Mouse (Mus musculus) kidney, postnatal 4 days (tissue): ENCODE measurements around the gene Abca7.

ENCODE experiments used
- DNase-seq, 2 experiments: peaks; one replicate each; pipeline ENCODE4 v3.0.0; 2021; ENCODE audit warnings: mixed read lengths in 2 of 2

The Abca7 gene

GRCm38 (mm10) chr10:79976071-79976721 lies 20.1 kb upstream of the Abca7 start:
- no peak for DNase-seq

GRCm38 (mm10) chr10:79976722-79977107 lies 19.6 kb upstream of the Abca7 start:
- no peak for DNase-seq

DNA sequence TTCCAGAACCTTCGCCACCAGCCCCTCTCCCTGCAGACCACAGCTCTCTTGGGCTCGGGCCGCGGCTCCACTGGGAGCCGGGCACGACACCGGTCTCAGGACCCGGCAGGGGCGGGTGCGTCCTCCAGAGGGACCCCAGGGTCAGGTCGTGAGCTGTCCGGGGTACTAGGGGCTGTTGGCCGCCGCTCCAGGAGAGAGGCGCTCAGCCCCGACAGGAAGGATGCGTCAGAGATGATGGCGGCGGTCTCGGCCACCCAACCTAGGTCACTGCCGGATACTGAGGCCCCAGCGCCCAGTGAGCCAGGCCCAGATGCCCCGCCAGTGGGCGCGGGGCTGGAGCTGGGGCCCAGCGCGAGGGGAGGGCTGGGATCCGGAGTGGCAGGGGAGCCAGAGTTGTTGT lies 19.0 kb upstream of the Abca7 start:
- no peak for DNase-seq

GRCm38 (mm10) chr10:79978061-79978460 lies 18.2 kb upstream of the Abca7 start:
- no peak for DNase-seq

GRCm38 (mm10) chr10:79979401-79980155 lies 16.7 kb upstream of the Abca7 start:
- DNase-seq = no peak

- no peak for DNase-seq
Observed at GRCm38 (mm10) chr10:79983205-79983604, 13.1 kb upstream of the Abca7 start.

DNA sequence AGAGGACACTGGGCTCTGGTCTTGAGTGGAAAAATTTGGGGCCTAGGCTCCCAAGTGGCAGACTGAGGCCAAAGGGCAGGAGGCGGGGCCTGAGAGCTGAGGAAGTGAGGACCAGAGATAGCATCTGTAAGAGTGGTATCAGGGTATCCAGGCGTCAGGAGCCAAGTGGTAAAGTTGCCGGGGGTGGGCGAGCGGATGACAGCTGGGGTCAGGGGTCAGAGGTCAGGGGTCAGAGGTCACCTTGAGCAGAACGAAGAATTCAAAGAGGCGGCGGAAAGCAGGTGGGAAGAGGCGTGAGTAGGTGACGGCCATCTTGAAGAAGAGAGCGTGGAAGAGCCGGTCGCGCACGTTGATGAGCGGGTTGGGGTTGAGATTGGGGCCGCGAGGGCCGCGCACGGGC lies 12.6 kb upstream of the Abca7 start:
- peak; percentile 74 to 81 for DNase-seq

GRCm38 (mm10) chr10:79984195-79984816 lies 12.0 kb upstream of the Abca7 start, which contains the start of gene Tmem259:
Gene Tmem259, minus strand, starts transcription at chr10:79984330.
- DNase-seq = peak; percentile 91 to 95

DNA sequence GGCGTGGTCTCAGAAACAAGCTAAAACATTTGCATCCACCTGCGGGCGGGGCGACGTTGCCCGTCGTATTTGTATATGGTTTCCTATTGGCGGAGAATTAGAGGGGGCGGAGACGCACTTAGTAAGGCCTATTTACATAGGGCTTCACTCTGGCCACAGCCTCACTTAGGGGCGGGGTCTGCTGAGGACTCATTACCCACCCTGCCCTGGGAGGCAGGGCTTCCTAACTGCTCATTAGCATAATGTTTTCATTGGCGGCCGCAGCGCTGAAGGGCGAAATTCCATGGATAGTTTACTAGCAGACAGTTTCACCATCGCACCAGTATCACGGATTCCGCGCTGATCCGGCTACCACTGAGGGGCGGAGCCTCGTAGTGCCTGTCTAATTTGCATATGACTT lies 11.4 kb upstream of the Abca7 start:
- peak; percentile 94 to 98 for DNase-seq

GRCm38 (mm10) chr10:79985334-79986231 lies 10.7 kb upstream of the Abca7 start:
- DNase-seq = peak; percentile 61 to 80

DNA sequence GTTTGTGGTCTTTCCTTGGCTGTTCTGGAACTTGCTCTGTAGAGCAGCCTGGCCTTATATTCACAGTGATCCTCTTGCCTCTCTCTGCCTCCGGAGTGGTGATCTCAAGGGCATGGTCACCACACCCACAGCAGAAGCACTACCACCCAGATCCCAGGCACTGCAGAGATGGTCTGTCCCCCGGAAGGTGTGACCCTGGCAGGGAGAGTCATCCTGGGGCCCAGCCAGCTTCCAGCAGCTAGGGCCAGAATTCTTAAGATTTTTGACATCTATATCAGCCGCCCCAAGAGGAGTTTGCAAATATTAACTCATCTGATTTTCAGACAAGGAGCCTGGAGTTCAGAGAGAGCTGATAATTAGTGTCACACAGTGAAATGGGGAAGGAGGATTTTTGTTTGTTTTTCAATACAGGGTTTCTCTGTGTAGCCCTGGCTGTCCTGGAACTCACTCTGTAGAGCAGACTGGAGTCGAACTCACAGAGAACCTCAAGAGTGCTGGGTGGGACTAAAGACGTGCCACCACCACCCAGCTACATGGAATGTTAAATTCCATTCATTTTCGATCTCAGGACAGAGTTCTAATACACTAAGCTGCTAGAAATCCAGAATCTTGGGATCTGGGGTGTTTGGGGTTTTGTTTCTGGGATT lies 9.9 kb upstream of the Abca7 start:
- peak in 1 of 2 experiments; percentile 39 for DNase-seq

GRCm38 (mm10) chr10:79986963-79987362 lies 9.3 kb upstream of the Abca7 start:
- peak; percentile 94 to 96 for DNase-seq

DNA sequence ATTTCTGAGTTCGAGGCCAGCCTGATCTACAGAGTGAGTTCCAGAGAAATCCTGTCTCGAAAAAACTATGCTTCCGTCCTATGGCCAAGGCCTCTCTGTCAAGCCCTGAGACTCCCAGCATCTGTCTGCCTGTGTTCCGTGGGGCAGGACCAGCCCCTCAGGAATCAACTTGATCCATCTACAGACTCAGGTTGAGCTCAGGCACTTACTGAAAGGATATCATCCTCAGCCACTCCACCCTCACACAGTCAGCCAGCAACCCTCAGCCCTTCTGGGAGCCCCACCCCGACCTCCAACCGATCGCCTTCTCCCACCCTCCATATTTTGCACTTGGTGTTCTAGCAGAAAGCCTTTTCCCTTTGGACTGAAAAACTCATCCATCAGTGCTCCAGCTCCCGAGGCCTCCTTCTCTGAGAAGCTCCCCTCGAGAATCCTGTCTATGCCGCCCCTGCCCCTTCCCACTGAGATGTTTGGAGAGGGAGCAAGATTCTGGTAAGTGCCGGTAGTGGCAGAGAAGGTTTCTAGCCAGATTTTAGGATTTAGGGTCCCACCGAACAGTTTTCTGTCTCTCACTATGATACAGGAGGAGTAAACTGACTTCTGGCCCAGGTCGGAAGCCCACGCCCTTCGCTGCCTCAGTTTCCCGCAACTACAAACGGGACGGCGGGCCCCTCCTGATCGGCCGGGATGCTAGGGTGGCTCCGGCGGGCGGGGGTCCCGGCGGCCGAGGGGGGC lies 8.4 kb upstream of the Abca7 start:
- DNase-seq = peak in 1 of 2 experiments; percentile 44

GRCm38 (mm10) chr10:79988506-79989271 lies 7.6 kb upstream of the Abca7 start, which contains the start of gene Cnn2:
Gene Cnn2, plus strand, starts transcription at chr10:79988584.
- DNase-seq = peak; percentile 81 to 88

GRCm38 (mm10) chr10:79989272-79989786 lies 7.0 kb upstream of the Abca7 start:
- DNase-seq = no peak

GRCm38 (mm10) chr10:79989870-79990269 lies 6.4 kb upstream of the Abca7 start:
- DNase-seq = peak; percentile 61 to 77

GRCm38 (mm10) chr10:79991099-79991498 lies 5.2 kb upstream of the Abca7 start:
- no peak for DNase-seq

DNA sequence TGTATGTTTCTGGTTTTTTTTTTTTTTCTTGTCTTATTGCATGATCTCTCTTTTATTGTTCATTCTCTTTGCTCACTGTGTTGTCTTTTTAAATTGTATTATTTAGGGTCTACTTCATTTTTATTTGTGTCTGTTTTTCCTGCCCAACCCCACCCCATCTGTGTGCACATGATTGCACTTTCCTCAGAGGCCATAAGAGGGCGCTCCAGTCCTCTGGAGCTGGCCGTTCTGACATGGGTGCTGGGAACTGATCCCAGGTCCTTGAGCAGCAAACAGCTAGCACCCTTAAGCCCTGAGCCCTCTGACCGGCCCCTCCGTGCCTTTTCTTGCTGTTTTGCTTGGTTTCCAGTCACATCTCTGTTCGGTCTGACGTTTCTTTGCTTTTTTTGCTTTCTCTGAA lies 4.7 kb upstream of the Abca7 start:
- no peak for DNase-seq

DNA sequence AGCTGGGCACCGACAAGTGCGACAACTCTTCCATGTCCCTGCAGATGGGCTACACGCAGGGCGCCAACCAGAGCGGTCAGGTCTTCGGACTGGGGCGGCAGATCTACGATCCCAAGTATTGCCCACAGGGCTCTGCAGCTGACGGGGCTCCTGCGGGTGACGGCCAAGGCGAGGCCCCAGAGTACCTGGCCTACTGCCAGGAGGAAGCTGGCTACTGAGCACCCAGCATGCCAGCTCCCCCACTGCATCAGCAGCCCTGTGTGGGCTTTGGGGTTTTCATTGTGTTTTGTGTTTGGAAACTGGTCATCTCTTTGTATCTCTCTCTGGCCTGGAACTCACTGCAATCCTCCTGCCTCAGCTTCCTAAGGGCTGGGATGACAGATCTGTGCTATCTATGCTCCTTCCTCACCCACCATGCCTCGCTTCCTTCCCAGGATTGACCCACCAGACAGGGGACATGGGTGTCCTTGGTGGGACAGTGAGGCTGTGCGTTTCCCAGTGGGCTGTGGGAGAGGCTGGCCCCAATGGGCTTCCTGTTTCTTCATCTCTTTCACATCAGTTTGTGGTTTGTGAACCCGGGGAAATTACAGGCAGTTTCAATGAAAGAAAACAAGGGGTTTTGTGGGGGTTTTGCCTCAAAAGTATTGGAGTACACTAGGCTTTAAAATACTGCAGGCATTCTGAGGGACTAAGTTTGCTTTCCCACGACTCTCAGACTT lies 1.7 kb upstream of the Abca7 start:
- DNase-seq = peak; percentile 45 to 63

DNA sequence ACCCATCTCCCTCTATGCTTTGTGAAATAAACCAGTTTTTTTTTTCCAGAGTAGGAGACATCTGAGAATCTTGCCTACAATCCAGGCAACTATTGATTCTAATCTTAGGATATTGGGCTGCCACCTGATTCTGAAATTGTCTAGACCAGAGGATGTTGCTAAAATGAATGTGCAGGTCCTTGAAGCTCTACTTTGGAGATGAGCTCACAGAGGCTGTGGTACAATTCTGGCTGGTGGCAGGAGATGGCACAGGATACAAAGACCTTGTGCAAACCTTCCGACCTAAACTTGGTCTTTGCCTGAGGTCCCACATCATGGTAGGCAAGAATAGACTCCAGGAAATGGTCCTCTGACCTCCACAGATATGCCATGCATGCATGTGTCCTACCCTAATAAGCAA lies 658 bp upstream of the Abca7 start:
- no peak for DNase-seq
